ENCODE assay signal across 8 mouse cellular contexts in genomic region chr5:23434598-23435481, GRCm38 (mm10). TPM values are rescaled to one million over a fixed set of nuclear protein-coding genes. Genes with fewer than 3 reads are reported as not detected.
DNase-seq lines count a peak whose midpoint lies in the region; ATAC-seq and TF ChIP-seq lines count a peak whose summit lies in the region.

No protein-coding gene starts in this region.

- peak; percentile 6; the same call in 1 of the 2 replicates for ATAC-seq in heart, embryonic 11.5 days (replicated peaks; ENCODE audit: insufficient number of reproducible peaks, low FRiP score, low TSS enrichment)
- ATAC-seq in kidney, embryonic 16.5 days (ENCODE audit: low FRiP score, low TSS enrichment): no peak
- ATAC-seq in liver, embryonic 13.5 days (ENCODE audit: low read depth): peak; percentile 22; the same call in 1 of the 2 replicates

- no peaks in the 10 kb centered on the region for H3K27me3 ChIP-seq in heart, embryonic 11.5 days (ENCODE audit: control insufficient read depth, insufficient read depth, low read length)
- no peaks in the 10 kb centered on the region for H3K27me3 ChIP-seq in kidney, embryonic 16.5 days (ENCODE audit: insufficient read depth, low read length)
- H3K27me3 ChIP-seq in liver, embryonic 13.5 days: no peaks in the 10 kb centered on the region
- no peaks in the 10 kb centered on the region for H3K27me3 ChIP-seq in splenic B cell, adult 2 months (ENCODE audit: control insufficient read depth, insufficient read depth, low read length, poor library complexity, severe bottlenecking)

- under 1% methylated on average over 46 of the region's 46 CpGs for WGBS in heart, embryonic 11.5 days (ENCODE audit: insufficient replicate concordance)
- WGBS in kidney, embryonic 16.5 days: under 1% methylated on average over 44 of the region's 46 CpGs
- under 1% methylated on average over 46 of the region's 46 CpGs for WGBS in liver, embryonic 13.5 days (ENCODE audit: insufficient replicate concordance)

- peak overlapping the region; percentile 95 for H3K27ac ChIP-seq in embryonic fibroblast, embryonic 13.5 days (ENCODE audit: insufficient read depth, low read length)
- H3K27ac ChIP-seq in heart, embryonic 11.5 days (ENCODE audit: low read depth, low read length): peak overlapping the region; percentile 100
- H3K27ac ChIP-seq in kidney, embryonic 16.5 days (ENCODE audit: low read length): peak overlapping the region; percentile 100
- peak overlapping the region; percentile 100 for H3K27ac ChIP-seq in liver, embryonic 13.5 days

- H3K9ac ChIP-seq in heart, embryonic 11.5 days (ENCODE audit: low read depth, low read length): peak overlapping the region; percentile 100
- peak overlapping the region; percentile 100 for H3K9ac ChIP-seq in kidney, embryonic 16.5 days (replicated peaks; ENCODE audit: low read length)
- peak overlapping the region; percentile 100 for H3K9ac ChIP-seq in liver, embryonic 13.5 days

- no peak for TF ChIP-seq CTCF in embryonic fibroblast, embryonic 13.5 days (IDR thresholded peaks at IDR 0.05; ENCODE audit: borderline replicate concordance, insufficient read depth, low read length)

- H3K4me2 ChIP-seq in heart, embryonic 11.5 days: peak overlapping the region; percentile 92
- H3K4me2 ChIP-seq in kidney, embryonic 16.5 days (replicated peaks; ENCODE audit: low read depth, low read length): peak overlapping the region; percentile 84
- peak overlapping the region; percentile 90 for H3K4me2 ChIP-seq in liver, embryonic 13.5 days

- no peaks in the 10 kb centered on the region for H3K4me1 ChIP-seq in embryonic fibroblast, embryonic 13.5 days (ENCODE audit: control insufficient read depth, insufficient read depth, low read length)
- peaks cover 12% of the 10 kb centered on the region for H3K4me1 ChIP-seq in heart, embryonic 11.5 days (ENCODE audit: control insufficient read depth, insufficient read depth, low read length)
- H3K4me1 ChIP-seq in kidney, embryonic 16.5 days (ENCODE audit: insufficient read depth, low read length): peaks cover 21% of the 10 kb centered on the region
- peaks cover 34% of the 10 kb centered on the region for H3K4me1 ChIP-seq in liver, embryonic 13.5 days (replicated peaks)

- H3K9me3 ChIP-seq in heart, embryonic 11.5 days (replicated peaks; ENCODE audit: control insufficient read depth, low read length): no peaks in the 10 kb centered on the region
- no peaks in the 10 kb centered on the region for H3K9me3 ChIP-seq in kidney, embryonic 16.5 days (ENCODE audit: low read length)
- no peaks in the 10 kb centered on the region for H3K9me3 ChIP-seq in liver, embryonic 13.5 days (replicated peaks)

- peak overlapping the region; percentile 71 for H3K4me3 ChIP-seq in embryonic fibroblast, embryonic 13.5 days (ENCODE audit: insufficient read depth, low read length)
- peak overlapping the region; percentile 95 for H3K4me3 ChIP-seq in heart, embryonic 11.5 days (ENCODE audit: low read depth, low read length)
- H3K4me3 ChIP-seq in kidney, embryonic 16.5 days (ENCODE audit: low read length): peak overlapping the region; percentile 95
- H3K4me3 ChIP-seq in liver, embryonic 13.5 days (replicated peaks): peak overlapping the region; percentile 97

- peak; percentile 80 for DNase-seq in 416B (ENCODE audit: low read depth)
- peak; percentile 73 to 74 for DNase-seq in adrenal gland, postnatal 36 days
- DNase-seq in liver, embryonic 13.5 days: peak; percentile 61
- peak; percentile 78 for DNase-seq in naive thymus-derived CD4-positive, alpha-beta T cell, adult 2 months (ENCODE audit: low read depth)
- DNase-seq in splenic B cell, adult 2 months (ENCODE audit: low read depth, low spot score): peak; percentile 65

- no peaks in the 10 kb centered on the region for H3K36me3 ChIP-seq in heart, embryonic 11.5 days (ENCODE audit: control insufficient read depth, insufficient read depth, low read length)
- H3K36me3 ChIP-seq in kidney, embryonic 16.5 days (ENCODE audit: insufficient read depth, low read length): no peaks in the 10 kb centered on the region
- no peaks in the 10 kb centered on the region for H3K36me3 ChIP-seq in liver, embryonic 13.5 days
- no peaks in the 10 kb centered on the region for H3K36me3 ChIP-seq in splenic B cell, adult 2 months (ENCODE audit: control insufficient read depth, insufficient read depth, low read length, poor library complexity, severe bottlenecking)

- peak; percentile 72 for TF ChIP-seq POLR2A in embryonic fibroblast, embryonic 13.5 days (IDR thresholded peaks at IDR 0.05; ENCODE audit: low read depth, low read length)

RNA-seq across cellular contexts. Expression of gene Kmt2e, which starts 0.6 kb away (rescaled TPM):
- 10 to 100 TPM; 63.5 to 68.5 TPM for total RNA-seq in adrenal gland, postnatal 36 days (2021)
- polyA plus RNA-seq in embryonic fibroblast, embryonic 13.5 days (2011; ENCODE audit: insufficient read length, low read depth, missing spikeins): 52.4 and 71.8 TPM in 2 replicates
- polyA plus RNA-seq in heart, embryonic 11.5 days (2014; fragmentation: Nextera tagmentation; extraction: Ambion mirVana): 61.5 and 65.2 TPM in 2 replicates
- polyA plus RNA-seq in kidney, embryonic 16.5 days (2015; fragmentation: Nextera tagmentation; extraction: Ambion mirVana): 98.8 and 99.9 TPM in 2 replicates
- 37.1 and 37.9 TPM in 2 replicates for polyA plus RNA-seq in liver, embryonic 13.5 days (2015; fragmentation: Nextera tagmentation; extraction: Ambion mirVana)
